Mouse (Mus musculus): ENCODE data around the gene Rab3b.

- no peak for TF ChIP-seq POLR2A (IDR thresholded peaks at IDR 0.05; ENCODE audit: insufficient read depth, low read length)
- TF ChIP-seq CTCF (IDR thresholded peaks at IDR 0.05; ENCODE audit: low read depth, low read length), result no peak
Observed at GRCm38 (mm10) chr4:108933163-108933562, 54.3 kb downstream of the Rab3b start.

Measured in ES-Bruce4 (cell line).